Mouse (Mus musculus): ENCODE results near the gene Azin2.

The Azin2 gene

DNA sequence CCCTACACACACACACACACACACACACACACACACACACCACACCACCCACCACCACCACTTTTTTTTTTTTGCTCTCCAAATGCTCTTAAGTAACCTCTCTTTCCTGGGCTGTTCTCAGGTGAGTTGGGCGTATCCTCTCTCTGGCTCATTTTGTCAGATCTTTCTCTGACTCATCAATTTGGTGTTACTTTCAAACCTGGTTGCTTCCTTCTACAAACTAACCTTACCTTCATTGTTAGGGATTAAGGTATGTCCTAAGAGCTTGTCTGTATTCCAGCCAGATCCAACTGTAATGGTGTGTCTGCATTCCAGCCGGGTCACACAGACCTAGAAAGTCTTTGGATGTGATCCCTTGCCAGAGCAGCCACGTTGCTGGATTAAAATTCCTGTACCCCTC, 15.0 kb upstream of the Azin2 start:
- no peak for DNase-seq

DNA sequence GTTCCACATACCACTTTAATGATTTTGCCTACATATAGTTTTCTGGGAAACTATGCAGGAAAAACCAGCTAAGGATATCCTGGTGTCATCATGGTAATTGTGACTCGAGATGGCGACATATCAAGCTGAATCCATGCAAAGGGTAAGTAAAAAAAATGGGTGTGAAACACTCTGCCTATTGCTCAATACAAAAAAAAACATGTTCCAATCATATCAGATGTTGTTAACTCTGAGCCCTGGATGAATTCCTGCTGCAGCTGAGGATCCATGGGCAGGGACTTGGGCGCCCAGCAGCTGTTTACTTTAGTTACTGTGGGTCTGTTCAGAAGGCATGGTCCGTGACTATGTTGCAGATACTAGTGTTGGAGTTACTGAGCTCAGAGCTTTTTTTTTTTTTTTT, 14.3 kb upstream of the Azin2 start:
- no peak for DNase-seq

DNA sequence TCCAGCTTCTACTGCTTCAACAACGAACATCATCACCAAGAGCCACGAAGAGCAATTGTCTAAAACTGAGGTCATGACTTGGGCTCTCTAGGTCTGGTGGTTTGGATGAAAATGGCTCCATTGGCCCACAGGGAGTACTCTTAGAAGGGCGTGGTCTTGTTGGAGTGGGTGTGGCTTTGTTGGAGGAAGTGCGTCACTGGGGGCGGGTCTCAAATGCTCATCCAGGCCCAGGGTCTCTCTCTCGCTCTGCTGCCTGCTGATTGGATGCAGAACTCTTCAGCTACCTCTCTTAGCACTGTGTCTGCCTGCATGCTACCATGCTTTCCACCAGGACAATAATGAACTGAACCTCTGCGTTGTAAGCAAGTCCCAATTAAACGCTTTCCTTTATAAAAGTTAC, 12.4 kb upstream of the Azin2 start:
- DNase-seq = no peak

DNA sequence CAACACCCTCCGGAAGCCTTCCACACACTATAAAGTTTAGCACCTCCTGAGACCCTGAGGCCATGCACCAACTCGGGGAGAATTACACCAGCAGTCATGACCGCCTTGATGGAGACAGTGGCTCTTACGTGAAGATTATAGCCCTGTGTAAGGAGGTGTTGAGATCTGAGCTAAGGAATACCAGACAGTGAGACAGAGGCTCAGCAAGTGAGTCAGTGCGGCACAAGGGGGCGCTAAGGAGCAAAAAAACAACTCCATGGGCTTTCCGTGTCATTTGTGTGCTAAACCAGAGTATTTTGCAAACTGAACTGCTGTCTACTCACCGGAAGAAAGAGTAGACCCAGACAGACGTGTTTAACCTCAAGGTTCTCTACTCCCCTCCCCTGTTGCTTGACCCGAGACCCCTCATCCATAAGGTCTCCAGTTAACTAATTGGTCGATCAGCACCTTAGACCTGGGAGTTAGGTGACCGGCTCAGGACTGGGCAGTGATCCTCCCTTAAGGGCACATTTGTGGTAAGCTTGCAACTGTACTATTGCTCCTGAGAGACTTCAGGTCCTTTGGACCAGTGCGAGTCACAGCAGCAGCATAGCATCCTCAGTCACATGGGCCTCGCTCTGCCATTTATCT, 8.9 kb upstream of the Azin2 start:
- peak; percentile 62 to 86 for DNase-seq

DNA sequence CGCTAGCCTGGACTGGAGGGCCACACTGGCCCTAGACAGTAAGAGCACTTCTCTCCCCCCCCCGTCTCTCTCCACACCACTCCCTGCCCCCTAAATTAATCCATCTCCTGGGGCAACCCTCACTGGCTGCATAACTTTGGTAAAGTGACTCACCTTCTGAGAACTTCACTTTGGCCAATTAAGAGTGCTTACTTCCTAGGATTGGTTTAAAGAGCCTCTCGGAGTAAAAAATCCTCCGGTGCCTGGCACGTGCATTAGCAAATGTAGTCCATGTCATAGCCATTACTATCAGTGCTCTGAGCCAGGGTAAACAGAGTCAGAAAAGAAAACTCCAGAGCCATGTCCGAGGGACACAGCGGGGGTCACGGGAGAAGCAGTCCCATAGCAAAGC, 8.2 kb upstream of the Azin2 start:
- no peak for DNase-seq

DNA sequence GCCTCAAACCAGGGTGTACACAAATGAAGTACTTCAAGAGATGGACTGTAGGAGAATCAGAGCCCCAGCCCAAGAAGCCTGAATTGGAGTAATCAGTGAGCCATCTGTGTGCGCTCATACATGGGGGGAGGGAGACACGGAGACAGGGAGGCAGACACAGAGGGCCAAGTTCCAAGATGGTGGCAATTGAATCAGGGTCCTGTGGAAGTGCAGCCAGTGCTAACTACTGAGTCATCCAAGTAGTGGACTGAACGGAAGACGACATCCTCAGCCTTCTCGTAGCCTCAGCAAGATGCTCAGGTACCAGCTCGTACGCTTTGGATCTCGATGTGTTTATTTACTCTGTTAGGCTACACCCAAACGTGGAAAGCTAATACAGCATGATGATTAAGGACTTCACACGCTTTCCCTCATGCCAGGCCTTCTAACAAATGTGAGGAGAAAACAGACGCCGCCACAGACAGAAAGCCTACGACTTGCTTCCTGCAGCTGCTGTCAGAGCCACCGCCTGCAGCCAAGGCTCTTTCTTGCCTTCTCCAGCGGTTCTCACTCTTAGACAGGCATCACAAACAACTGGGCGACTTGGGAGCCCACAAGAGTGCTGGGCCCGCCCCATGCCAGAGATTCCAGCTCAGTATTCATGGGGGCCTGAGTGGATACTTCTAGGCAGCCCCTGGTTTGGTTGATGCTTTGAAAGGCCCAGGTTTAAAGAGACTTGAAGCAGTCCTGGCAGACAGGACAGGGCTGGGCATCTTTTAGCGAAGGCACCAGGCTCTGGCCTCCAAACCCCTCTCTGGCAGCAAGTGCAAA, 7.6 kb upstream of the Azin2 start:
- DNase-seq = peak in 1 of 2 experiments; percentile 57

DNA sequence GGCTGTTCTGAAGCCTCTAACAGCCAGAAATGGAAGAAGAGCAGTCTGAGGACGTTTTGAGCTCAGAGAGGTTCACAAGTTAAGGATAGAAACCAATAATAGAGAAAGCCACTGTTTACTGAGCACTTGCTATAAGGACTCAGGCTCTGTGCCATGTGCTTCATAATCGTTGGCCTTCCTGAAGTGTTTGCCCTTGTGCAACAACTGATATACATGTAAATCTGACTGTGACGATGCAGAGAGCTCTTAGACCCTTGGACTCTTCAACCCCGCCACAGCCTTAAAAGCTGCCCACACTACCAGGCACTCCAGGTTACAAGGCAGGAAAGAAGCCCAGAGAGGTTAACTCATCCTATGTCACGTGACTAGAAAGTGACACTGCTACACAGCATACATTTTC, 6.8 kb upstream of the Azin2 start:
- DNase-seq = peak; percentile 72 to 75

DNA sequence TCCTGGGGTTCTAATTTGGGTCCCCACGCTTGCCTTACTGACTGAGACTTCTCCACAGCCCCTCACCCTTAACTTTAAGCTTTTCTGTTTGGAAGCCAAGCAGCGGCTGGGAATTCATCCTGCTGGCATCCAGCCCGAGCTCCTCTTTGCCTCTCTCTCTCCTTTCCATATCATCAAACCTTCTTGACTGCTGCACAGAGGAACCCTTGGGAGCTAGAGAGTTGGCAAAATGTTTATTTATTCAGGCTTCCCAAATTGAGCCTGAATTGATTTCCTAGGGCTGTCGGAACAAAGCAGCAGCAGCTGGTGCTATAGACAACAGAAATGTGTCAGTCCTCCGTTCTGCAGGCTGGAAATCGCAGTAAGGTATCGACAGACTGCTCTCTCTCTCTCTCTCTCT, 4.5 kb upstream of the Azin2 start:
- no peak for DNase-seq

DNA sequence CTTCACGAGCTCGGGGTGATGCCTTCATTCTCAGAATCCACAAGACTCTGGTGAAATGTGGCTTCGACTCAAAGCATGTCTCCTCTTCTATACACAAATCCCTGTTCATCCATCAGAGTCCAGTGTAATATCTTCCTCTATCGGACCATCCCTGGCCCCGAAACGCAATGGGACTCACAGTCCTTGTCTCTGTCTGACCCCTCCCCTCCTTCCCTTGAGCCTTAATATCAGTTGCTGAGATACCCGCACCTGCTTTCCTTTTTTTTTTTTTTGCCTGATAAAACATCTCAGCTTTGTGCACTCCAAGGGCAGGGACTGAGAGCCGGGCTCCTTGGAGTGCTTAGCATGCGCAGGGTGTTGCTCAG, 666 bp upstream of the Azin2 start:
- no peak for DNase-seq

DNA sequence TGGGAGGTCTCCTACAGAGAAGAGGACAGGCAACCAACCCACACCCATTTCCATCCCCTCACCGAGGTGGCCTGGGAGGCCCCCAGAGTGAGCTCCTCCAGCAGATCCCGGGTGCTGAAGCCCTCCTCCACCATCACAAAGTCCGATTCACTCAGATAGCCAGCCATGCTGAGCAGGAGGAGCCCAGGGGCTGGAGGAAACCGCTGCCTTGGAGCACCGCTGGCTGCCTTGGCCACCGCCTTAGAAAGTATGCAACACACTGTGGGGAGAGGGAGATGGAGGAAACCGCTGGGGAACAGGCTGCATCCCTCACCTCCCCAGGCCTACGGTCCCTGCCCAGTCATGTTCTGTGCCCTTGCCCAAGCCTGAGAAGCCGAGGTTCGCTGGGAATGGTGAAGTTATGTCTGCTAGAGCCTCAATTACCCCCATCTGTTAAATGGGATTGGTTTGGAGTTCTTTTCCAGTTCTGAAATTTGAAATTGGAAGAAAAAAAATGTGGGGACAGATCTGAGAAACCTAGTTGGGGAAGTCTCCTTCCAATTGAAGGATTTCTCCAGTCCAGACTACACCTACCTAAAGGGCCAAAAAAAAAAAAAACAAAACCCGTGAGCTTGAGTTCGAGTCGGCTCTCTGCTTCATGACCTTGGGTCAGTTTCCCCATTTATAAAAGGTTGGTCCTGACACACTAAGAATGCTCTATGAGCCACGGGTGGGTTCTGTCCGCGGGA, 777 bp downstream of the Azin2 start:
- DNase-seq = no peak

DNA sequence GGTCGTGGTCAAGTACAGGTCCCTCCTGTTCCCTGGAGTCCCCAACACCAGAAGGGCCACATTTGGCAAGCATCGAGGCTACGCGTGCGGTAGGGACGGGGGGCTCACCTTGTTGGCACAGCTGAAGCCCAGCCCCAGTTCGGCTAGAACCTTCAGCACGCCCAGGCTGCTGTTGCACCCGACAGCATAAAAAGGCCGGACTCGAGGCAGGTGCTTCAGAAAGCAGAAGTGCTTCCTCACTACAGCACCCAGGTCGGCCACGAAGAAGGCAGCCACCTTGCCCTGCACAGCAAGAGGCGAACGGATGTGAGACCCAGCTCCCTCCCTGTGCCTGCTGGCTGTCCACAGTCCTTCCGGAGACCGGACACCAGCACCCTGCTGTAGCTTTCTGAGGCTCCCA, 2.6 kb downstream of the Azin2 start:
- no peak for DNase-seq

DNA sequence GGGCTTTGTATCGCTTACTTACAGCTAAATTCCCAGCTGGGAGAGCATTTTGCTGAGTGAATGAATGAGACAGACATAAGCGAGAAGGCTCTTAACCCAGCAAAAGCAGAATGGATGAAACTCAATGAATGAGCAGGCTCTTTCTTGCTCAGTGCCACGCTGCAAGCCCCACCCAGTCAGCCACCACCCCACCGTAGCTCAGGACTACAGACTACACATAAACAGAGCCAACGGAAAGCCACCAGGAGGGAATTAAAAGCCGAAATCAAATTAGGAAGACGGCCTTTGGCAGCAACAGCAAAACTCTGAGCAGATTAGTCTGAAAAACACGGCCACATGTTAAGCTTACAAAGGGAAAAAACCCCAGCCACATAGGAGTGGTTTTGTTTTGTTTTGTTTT, 3.4 kb downstream of the Azin2 start:
- no peak for DNase-seq

DNA sequence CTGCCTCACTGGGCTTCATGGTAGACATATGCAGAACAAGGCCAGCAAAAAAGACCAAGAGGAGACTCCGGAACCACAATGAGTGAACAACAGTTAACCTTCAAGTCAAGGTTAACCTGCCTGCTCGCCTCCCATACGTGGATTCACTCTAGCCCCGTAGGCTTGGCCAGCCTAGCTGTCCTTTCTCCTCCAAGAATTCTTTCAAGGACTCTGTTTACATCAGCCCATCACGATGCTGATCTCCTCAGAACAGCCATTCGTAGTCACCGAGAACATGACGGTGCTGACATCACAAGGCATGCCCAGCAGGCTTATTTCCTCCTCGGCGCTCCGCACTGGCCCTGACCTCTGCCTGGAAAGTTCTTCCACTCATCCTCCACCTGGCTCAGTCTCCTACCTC, 4.1 kb downstream of the Azin2 start:
- no peak for DNase-seq

DNA sequence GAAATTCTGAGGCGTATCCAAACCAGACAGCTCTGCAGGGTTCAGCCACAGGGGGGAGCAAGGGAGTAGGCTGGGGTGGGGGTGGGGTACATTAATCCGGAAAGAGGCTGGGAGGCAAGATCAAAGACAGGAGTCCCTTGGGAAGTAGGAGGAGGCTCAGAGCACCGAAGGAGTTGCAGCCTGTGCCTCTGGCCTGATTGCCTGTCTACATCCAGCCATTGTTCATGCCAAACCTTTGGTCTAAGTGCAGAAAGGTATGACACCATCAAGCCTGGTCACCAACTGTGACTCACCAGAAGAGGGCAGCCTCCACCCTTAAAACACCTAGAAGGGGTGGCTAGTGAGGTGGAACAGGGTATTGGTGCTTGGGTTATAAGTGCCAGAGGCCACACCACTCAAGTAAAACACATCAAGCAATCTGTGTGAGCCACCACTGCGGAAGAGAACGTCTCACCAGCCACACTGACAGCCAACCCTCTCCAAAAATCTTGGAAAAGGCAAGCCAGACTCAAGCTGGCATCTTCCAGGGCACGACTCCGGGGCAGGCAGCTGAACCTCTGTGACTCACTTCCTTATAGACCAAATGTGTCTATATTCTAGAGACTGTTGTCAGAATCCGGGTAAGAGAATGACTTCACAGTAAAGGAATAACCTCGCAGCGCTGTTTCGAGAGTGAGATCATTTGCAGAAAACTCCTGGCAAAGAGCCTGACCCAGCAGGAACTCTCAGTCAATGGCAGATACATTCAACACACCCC, 4.9 kb downstream of the Azin2 start:
- peak; percentile 66 to 77 for DNase-seq

DNA sequence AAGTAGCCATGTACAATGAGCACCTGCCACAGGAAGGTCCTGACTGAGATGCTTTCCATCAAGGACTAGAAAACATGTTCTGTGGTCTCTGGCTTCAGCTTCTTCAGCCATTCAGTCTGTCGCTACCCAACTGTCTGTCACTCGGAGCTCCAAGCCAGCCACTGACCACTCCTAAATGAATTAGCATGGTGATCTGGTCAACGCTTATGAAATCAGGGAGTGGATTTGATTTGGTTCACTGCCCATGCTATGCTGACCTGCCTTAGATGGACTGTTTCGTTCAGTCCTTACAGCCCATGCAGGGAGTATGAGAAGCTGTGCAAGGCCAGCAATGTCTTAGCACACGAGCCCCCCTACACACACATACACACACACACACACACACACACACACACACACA, 8.4 kb downstream of the Azin2 start:
- no peak for DNase-seq

DNA sequence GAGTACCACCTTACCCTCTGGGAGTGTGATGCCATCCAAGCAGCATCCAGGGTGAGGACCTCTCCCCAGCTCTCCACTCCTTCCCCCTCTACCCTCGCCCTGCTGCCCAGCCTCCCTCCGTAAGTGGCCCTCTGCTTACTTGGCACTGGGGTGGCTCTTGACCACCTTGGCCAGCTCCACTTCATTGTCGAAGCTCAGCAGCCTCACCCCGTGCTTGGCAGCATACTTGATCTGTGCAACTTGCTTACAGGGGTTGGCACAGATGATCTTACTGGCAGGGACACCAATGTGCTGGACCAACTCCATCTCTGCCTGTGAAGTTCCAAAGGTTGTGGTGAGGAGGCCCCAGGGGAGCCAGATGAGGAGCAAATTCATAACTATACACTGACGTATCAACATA, 11.8 kb downstream of the Azin2 start:
- DNase-seq = peak in 1 of 2 experiments; percentile 21

DNA sequence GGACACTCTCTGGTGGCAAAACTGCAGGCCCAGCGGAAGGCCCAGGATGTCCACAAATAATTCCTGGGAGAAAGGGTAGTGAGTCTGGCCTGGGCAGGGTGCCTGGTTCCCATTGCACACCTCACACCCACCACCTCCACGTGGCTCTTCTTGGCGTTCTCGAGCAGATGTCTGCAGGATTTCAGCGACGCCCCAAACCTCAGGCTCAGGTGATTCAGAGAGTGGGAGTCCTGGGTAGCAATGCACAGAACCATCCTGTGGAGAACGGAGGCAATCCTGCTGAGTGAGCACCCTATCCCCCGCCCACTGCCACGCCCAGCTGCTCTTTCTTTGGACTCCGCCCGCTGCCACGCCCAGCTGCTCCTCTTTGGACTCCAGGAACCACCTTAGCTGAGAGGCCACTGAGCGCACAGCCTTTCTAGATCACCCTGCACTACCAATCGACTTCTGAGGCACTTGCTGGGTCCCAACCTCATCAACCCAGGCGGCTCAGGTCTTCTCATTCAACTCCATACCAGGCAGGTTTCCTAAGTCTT, 12.7 kb downstream of the Azin2 start:
- DNase-seq = no peak

DNA sequence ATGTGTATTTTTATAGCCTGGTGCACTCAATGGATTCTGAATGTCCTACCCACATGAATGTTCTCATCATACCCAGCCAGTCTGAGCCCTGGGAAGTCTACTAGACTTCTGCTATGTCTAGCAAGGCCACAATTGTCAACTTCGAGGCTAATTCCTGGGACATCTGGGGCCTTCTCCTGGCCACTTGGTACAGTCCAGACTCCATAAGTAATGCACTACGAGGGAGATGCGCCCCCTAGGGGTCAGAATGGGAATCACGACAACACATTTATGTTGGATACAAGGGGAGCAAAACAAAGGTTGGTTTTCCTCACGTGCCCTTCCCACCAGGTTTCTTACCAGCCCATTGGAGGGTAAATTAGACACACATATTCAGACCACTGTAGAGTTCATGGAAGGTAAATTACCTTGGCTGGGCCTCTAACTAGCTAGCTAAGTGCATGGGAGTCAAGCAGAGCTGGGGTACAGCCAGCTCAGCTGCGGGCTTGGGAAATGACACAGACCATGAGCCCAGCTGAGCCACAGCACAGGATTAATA, 14.0 kb downstream of the Azin2 start:
- peak in 1 of 2 experiments; percentile 68 for DNase-seq

DNA sequence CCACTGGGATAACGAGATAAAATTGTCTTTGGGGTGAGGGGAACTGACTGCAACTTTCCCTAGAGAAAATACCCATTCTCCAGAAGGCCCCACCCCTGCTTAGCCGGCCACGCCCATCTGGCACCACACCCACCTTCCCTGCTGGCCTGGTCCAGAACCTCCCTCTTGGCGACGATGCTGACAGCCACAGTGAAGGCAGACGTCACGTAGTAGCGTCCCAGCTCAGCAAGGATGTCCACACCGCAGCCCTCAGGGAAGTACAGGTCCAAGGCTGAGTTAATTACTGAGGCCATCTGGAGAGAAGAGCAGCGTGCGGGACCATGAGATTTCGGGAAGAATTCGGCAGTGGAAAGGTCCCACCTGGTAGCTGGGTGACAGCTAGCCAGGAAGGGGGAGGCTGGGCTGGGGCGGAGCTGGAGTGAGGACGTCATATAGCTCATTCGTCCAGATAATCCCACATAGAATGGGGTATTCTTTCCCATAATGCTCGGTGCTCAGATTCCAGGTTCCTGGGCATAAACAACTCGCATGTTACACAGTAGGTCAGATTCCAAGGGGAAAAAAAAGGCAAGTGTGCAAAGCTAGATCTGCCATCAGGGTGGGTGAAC, 14.8 kb downstream of the Azin2 start:
- DNase-seq = no peak

DNA sequence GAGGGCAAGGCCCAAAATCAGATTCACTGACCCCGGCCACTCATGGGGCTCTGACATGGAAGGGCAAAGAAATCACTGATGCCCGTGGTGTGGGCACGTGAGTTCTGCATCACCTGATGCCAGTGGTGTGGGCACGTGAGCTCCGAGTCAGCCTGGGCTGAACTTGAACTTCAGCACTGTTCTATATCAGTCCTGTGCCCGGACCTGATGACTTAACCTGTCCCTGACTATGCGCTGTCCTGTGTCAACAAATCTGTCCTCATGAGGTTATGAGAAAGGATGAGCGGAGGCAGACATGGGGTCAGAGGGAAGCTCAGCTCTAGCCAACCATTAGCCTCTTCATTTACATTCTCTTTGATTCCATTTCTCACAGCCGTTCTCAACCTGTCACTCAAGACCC, 15.5 kb downstream of the Azin2 start:
- DNase-seq = no peak

DNA sequence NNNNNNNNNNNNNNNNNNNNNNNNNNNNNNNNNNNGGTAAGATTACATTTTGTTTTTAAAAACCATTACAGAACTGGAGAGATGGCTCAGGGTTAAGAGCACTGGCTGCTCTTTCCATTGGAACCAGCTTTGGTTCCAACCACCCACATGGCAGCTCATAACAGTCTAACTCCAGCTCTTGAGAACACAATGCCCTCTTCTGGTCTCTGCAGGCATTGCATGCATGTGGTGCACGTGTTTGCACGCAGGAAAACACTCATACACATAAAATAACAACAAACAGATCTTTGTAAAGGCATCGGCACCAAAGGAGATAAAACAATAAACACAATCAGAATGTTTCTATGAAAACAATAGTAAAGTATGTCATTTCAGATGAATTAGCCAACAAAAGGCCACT, 19.9 kb downstream of the Azin2 start:
- DNase-seq = no peak

DNA sequence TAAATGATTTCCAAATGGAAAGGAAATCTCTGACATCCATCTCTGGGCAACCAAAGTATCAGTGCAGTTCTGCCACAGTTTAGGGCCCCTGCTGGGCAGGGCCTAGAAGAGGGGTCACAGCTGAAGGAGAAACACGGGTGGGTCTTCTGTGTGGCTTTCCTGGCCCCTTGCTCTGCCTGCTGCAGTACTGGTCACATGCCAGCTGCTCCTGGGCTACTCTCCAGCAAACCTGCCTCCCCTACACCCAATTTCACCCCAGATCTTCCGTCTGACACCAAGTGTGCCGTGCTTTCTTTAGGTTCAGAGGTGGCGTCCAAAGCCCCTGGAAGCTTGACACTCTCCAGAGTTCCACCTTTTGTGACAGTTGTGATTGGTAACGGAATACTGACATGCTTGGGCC, 26.6 kb downstream of the Azin2 start:
- DNase-seq = no peak

Measured in lung, postnatal 4 days (tissue).